Mouse (Mus musculus) hindbrain, embryonic 16.5 days (tissue): ENCODE measurements at regions not wholly inside any gene's neighbourhood (a gene's known extent, or its start where the extent isn't known, plus 50 kb on each side); places are given as distances from the start of the nearest gene placed in this dataset.

ENCODE experiments used
- ATAC-seq: fragments of 200-750 bp; cut with Nextera tagmentation; 2 replicates; pipeline ENCODE4 v1.8.0; 2017; ENCODE audit warnings: moderate TSS enrichment, moderate library complexity
- H3K27ac ChIP-seq: fragments of 300-500 bp; sonication (generic); 2 replicates; pipeline ENCODE4 v1.5.1; 2014; ENCODE audit warnings: low read depth, mild to moderate bottlenecking, control low read depth, low read length, moderate library complexity
- H3K27me3 ChIP-seq: fragments of 300-500 bp; sonication (generic); replicated peaks from 2 replicates; pipeline ENCODE4 v1.6.1; 2014; ENCODE audit warnings: low read length; ENCODE audit not compliant: control insufficient read depth, insufficient read depth
- H3K36me3 ChIP-seq: fragments of 300-500 bp; sonication (generic); 2 replicates; pipeline ENCODE4 v1.6.1; 2014; ENCODE audit warnings: mild to moderate bottlenecking, low read length, moderate library complexity, mixed read lengths; ENCODE audit not compliant: control insufficient read depth, insufficient read depth
- H3K4me1 ChIP-seq: fragments of 300-500 bp; sonication (generic); 2 replicates; pipeline ENCODE4 v1.6.1; 2014; ENCODE audit warnings: low read depth, low read length; ENCODE audit not compliant: control insufficient read depth, insufficient read depth
- H3K4me2 ChIP-seq: fragments of 300-500 bp; sonication (generic); 2 replicates; pipeline ENCODE4 v1.6.1; 2014; ENCODE audit warnings: mild to moderate bottlenecking, low read length, control low read depth, moderate library complexity
- H3K4me3 ChIP-seq: fragments of 300-500 bp; sonication (generic); 2 replicates; pipeline ENCODE4 v1.5.1; 2014; ENCODE audit warnings: mild to moderate bottlenecking, low read length, control low read depth, moderate library complexity
- H3K9ac ChIP-seq: fragments of 300-500 bp; sonication (generic); 2 replicates; pipeline ENCODE4 v1.6.1; 2014; ENCODE audit warnings: low read depth, mild to moderate bottlenecking, control low read depth, low read length, moderate library complexity
- H3K9me3 ChIP-seq: fragments of 300-500 bp; sonication (generic); 2 replicates; pipeline ENCODE4 v1.6.1; 2014; ENCODE audit warnings: mild to moderate bottlenecking, low read length, moderate library complexity; ENCODE audit not compliant: control insufficient read depth
- WGBS: fragments of 180-500 bp; shearing (Covaris S2); extraction: QIAGEN DNeasy Blood & Tissue Kit; methylation state at CpG from one replicate; pipeline ENCODE4 v1.1.7; 2014; 5-methylcytosine and 5-hydroxymethylcytosine counted together

- Histone ChIP-seq H3K27ac (no peak overlapping the region), H3K4me2 (no peak overlapping the region), H3K4me1 (no peaks in the 10 kb centered on the region), H3K4me3 (no peak overlapping the region), H3K36me3 (no peaks in the 10 kb centered on the region), H3K27me3 (no peaks in the 10 kb centered on the region), H3K9ac (no peak overlapping the region), H3K9me3 (no peaks in the 10 kb centered on the region)
- 60% methylated on average over 7 of the region's 7 CpGs for WGBS
- no peak for ATAC-seq
These were observed 377.1 kb downstream of the Mtx2 start for GRCm38 (mm10) chr2:75202587-75203220.

DNA sequence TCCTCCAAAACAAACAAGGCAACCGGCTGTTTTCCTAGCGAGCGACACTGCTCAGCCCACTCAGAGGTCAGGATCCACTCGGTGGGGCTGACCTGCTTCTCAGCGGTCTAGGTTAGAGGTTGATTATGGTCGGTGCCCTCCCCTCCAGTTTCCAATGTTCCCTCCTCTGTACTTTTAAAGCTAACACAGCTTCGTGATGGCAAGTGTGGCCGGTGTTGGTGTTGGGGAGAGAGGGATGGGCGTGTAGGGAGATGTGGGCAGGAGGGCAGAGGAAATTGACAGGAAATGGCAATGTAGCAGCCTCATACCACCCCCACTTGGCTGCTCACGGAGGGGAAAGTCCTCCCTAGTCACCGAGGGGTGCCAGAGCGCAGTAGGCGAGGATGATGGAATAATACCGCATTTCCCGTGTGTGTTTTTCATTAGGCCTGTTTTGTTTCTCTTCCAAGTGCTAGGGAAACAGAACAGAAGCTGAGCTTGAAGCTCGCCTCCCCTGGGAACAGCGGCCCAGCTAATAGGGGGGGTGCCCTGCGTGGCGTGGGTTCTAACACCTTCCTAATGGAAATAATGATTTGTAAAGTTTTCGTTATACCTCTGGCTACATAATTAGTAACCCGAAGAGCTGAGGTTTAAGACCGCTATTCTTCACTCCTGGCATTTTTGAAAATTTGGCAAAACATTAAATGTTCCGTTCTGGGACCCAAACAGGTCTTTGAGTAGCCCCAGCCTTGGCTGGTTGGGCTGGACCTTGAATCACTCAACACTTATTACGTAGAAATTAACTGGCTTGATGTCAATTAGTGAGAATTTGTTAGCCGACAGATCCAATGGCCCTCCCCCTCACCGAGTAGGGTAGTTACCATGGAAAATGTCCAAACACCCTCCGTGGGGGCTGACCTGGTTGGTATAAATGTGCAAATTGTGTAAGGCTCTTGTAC is 383.5 kb downstream of the Mtx2 start:
- no peak overlapping the region for H3K9ac ChIP-seq
- no peaks in the 10 kb centered on the region for H3K27me3 ChIP-seq
- WGBS: 60% methylated on average over 27 of the region's 27 CpGs
- no peaks in the 10 kb centered on the region for H3K36me3 ChIP-seq
- H3K4me3 ChIP-seq: no peak overlapping the region
- ATAC-seq: no peak
- no peak overlapping the region for H3K27ac ChIP-seq
- H3K9me3 ChIP-seq: no peaks in the 10 kb centered on the region
- no peak overlapping the region for H3K4me2 ChIP-seq
- H3K4me1 ChIP-seq: peaks cover 6% of the 10 kb centered on the region

- Histone ChIP-seq H3K4me2 (no peak overlapping the region), H3K9me3 (no peaks in the 10 kb centered on the region), H3K9ac (no peak overlapping the region), H3K4me1 (peaks cover 6% of the 10 kb centered on the region), H3K4me3 (no peak overlapping the region), H3K27me3 (no peaks in the 10 kb centered on the region), H3K36me3 (no peaks in the 10 kb centered on the region), H3K27ac (no peak overlapping the region)
- ATAC-seq: peak; percentile 58
- 56% methylated on average over 17 of the region's 17 CpGs for WGBS
These were observed 384.4 kb downstream of the Mtx2 start for GRCm38 (mm10) chr2:75209790-75210583.

- no peaks in the 10 kb centered on the region for H3K4me1 ChIP-seq
- H3K9me3 ChIP-seq: no peaks in the 10 kb centered on the region
- H3K27ac ChIP-seq: no peak overlapping the region
- H3K9ac ChIP-seq: no peak overlapping the region
- 89% methylated on average over 5 of the region's 5 CpGs for WGBS
- no peak for ATAC-seq
- H3K27me3 ChIP-seq: no peaks in the 10 kb centered on the region
- no peak overlapping the region for H3K4me3 ChIP-seq
- no peak overlapping the region for H3K4me2 ChIP-seq
- no peaks in the 10 kb centered on the region for H3K36me3 ChIP-seq
These were observed 391.3 kb downstream of the Mtx2 start for GRCm38 (mm10) chr2:75216931-75217330.

DNA sequence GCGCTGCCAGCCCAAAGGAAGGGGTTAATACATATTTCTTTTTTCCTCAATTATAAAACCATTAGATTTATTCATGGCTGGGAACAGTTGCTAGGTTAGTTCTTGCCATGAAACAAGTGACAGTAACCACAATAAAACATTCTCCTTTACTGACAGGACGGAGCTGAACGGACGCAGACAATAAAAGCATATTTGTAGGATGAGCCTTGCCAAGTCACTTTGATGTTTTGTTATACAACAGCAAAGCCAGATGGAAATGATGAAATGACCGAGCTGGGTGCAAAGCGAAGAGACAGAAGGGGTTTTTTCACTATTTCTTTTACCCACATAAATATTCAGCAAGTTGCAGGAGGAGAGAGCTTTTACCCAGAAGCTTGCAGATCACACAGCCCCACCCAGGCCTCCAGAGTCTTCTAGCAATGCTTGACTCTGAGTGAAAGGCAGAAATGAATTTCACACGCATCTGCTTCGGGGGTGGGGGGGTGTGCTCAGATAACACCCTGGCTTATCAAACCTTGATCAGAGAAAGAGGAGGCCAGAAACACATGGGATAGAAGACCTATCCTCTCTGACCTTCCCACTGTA is 395.3 kb downstream of the Mtx2 start:
- Histone ChIP-seq H3K4me3 (no peak overlapping the region), H3K9ac (no peak overlapping the region), H3K4me2 (no peak overlapping the region), H3K27ac (no peak overlapping the region), H3K27me3 (no peaks in the 10 kb centered on the region), H3K9me3 (no peaks in the 10 kb centered on the region), H3K4me1 (peaks cover 4% of the 10 kb centered on the region; the same call in 1 of the 2 replicates), H3K36me3 (no peaks in the 10 kb centered on the region)
- ATAC-seq: no peak
- 35% methylated on average over 8 of the region's 8 CpGs for WGBS

- Histone ChIP-seq H3K4me3 (no peak overlapping the region), H3K4me2 (no peak overlapping the region), H3K9me3 (no peaks in the 10 kb centered on the region), H3K9ac (no peak overlapping the region), H3K27me3 (no peaks in the 10 kb centered on the region), H3K27ac (no peak overlapping the region), H3K36me3 (no peaks in the 10 kb centered on the region), H3K4me1 (peaks cover 4% of the 10 kb centered on the region; the same call in 1 of the 2 replicates)
- 32% methylated on average over 5 of the region's 5 CpGs for WGBS
- peak; percentile 73; the same call in 1 of the 2 replicates for ATAC-seq
These were observed 398.8 kb downstream of the Mtx2 start for GRCm38 (mm10) chr2:75224443-75224842.

GRCm38 (mm10) chr2:75240976-75241375 is 415.4 kb downstream of the Mtx2 start:
- no peaks in the 10 kb centered on the region for H3K36me3 ChIP-seq
- H3K4me1 ChIP-seq: peaks cover 10% of the 10 kb centered on the region
- 92% methylated on average over 1 of the region's 1 CpGs for WGBS
- H3K27ac ChIP-seq: no peak overlapping the region
- no peak overlapping the region for H3K4me2 ChIP-seq
- no peak overlapping the region for H3K9ac ChIP-seq
- H3K9me3 ChIP-seq: no peaks in the 10 kb centered on the region
- ATAC-seq: no peak
- H3K27me3 ChIP-seq: no peaks in the 10 kb centered on the region
- no peak overlapping the region for H3K4me3 ChIP-seq

DNA sequence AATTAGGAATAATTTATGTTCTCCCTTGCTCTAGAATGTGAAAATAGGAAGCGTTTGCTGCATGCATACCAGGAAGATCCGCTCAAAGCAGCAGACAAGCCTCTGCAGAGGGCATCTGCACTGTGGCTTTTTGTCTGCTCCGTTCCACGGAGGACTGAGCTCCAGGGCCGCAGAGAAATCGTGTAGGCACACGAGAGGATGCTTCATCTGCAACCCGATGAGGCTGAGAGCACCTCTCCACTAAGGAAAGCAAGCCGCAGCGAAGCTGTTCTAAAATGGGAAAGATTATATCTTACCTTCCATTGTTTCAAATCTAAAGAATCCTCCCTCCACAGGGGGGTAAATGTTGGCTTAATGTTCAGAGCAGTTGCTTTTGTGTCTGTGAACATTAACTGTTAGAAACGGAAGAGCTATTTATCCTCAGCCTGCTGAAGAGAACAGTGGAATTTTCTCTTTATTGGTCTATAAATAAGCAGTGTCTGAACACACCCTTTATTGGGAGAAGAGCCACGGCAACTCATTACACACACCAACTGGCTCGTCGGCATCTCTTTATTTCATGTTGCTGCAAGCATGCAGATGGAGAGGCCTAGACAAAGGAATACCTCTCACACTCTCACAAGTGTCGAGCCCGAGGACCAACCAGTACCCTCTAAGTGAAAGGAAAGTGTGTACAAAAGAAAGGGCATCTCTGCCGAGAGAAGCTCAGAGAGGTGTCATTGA is 414.6 kb upstream of the Hnrnpa3 start:
- Histone ChIP-seq H3K9me3 (no peaks in the 10 kb centered on the region), H3K27ac (peak overlapping the region; percentile 49), H3K4me3 (no peak overlapping the region), H3K4me1 (peaks cover 14% of the 10 kb centered on the region), H3K4me2 (peak overlapping the region; percentile 7; the same call in 1 of the 2 replicates), H3K9ac (no peak overlapping the region), H3K36me3 (no peaks in the 10 kb centered on the region), H3K27me3 (no peaks in the 10 kb centered on the region)
- ATAC-seq: peak; percentile 55
- 31% methylated on average over 17 of the region's 17 CpGs for WGBS
